Mouse (Mus musculus): ENCODE results near the gene Acadvl. TPM values are rescaled to one million over a fixed set of nuclear protein-coding genes. Genes with fewer than 3 reads are reported as not detected.

Gene Acadvl
- polyA plus RNA-seq, 1 experiment from 2014 or later: 49.5 TPM

GRCm38 (mm10) chr11:70029130-70029801 is 14.1 kb upstream of the Acadvl start:
- 2% methylated on average over 20 of the region's 20 CpGs for WGBS
- Histone ChIP-seq H3K9ac (replicated peaks; ENCODE audit: low read depth, low read length) (peak overlapping the region; percentile 42; the same call in 1 of the 2 replicates), H3K27ac (ENCODE audit: low read depth, low read length) (peak overlapping the region; percentile 96), H3K4me3 (ENCODE audit: low read depth, low read length) (peak overlapping the region; percentile 19), H3K36me3 (ENCODE audit: control insufficient read depth, insufficient read depth, low read length) (peaks cover 23% of the 10 kb centered on the region; the same call in 1 of the 2 replicates), H3K27me3 (ENCODE audit: control insufficient read depth, insufficient read depth, low read length) (no peaks in the 10 kb centered on the region), H3K4me1 (ENCODE audit: control insufficient read depth, insufficient read depth, low read length) (peaks cover 55% of the 10 kb centered on the region), H3K9me3 (ENCODE audit: control insufficient read depth, low read length) (no peaks in the 10 kb centered on the region), H3K4me2 (ENCODE audit: low read depth, low read length) (peak overlapping the region; percentile 52)
- peak; percentile 94 for ATAC-seq (ENCODE audit: low read depth)

GRCm38 (mm10) chr11:70028401-70029129 is 13.4 kb upstream of the Acadvl start:
- H3K9me3 ChIP-seq (ENCODE audit: control insufficient read depth, low read length): no peaks in the 10 kb centered on the region
- H3K9ac ChIP-seq (replicated peaks; ENCODE audit: low read depth, low read length): peak overlapping the region; percentile 42
- peaks cover 59% of the 10 kb centered on the region for H3K4me1 ChIP-seq (ENCODE audit: control insufficient read depth, insufficient read depth, low read length)
- 16% methylated on average over 12 of the region's 12 CpGs for WGBS
- peak overlapping the region; percentile 52 for H3K4me2 ChIP-seq (ENCODE audit: low read depth, low read length)
- peak overlapping the region; percentile 19 for H3K4me3 ChIP-seq (ENCODE audit: low read depth, low read length)
- H3K27ac ChIP-seq (ENCODE audit: low read depth, low read length): peak overlapping the region; percentile 96
- no peaks in the 10 kb centered on the region for H3K27me3 ChIP-seq (ENCODE audit: control insufficient read depth, insufficient read depth, low read length)
- ATAC-seq (ENCODE audit: low read depth): peak; percentile 8
- H3K36me3 ChIP-seq (ENCODE audit: control insufficient read depth, insufficient read depth, low read length): peaks cover 23% of the 10 kb centered on the region; the same call in 1 of the 2 replicates

- H3K4me3 ChIP-seq (ENCODE audit: low read depth, low read length): peak overlapping the region; percentile 19; the same call in 1 of the 2 replicates
- ATAC-seq (ENCODE audit: low read depth): no peak
- 0 out of 2 replicates have a peak overlapping the region, but pooled peaks have one; percentile 28 for H3K9ac ChIP-seq (replicated peaks; ENCODE audit: low read depth, low read length)
- H3K27me3 ChIP-seq (ENCODE audit: control insufficient read depth, insufficient read depth, low read length): no peaks in the 10 kb centered on the region
- peak overlapping the region; percentile 96 for H3K27ac ChIP-seq (ENCODE audit: low read depth, low read length)
- no peaks in the 10 kb centered on the region for H3K9me3 ChIP-seq (ENCODE audit: control insufficient read depth, low read length)
- H3K4me1 ChIP-seq (ENCODE audit: control insufficient read depth, insufficient read depth, low read length): peaks cover 65% of the 10 kb centered on the region
- H3K4me2 ChIP-seq (ENCODE audit: low read depth, low read length): peak overlapping the region; percentile 52; the same call in 1 of the 2 replicates
- 27% methylated on average over 9 of the region's 9 CpGs for WGBS
- H3K36me3 ChIP-seq (ENCODE audit: control insufficient read depth, insufficient read depth, low read length): peaks cover 17% of the 10 kb centered on the region; the same call in 1 of the 2 replicates
These were observed 12.2 kb upstream of the Acadvl start for GRCm38 (mm10) chr11:70027397-70027796.

- WGBS: 4% methylated on average over 19 of the region's 19 CpGs
- 0 out of 2 replicates have a peak overlapping the region, but pooled peaks have one; percentile 28 for H3K9ac ChIP-seq (replicated peaks; ENCODE audit: low read depth, low read length)
- peaks cover 70% of the 10 kb centered on the region for H3K4me1 ChIP-seq (ENCODE audit: control insufficient read depth, insufficient read depth, low read length)
- no peaks in the 10 kb centered on the region for H3K27me3 ChIP-seq (ENCODE audit: control insufficient read depth, insufficient read depth, low read length)
- peak overlapping the region; percentile 52 for H3K4me2 ChIP-seq (ENCODE audit: low read depth, low read length)
- H3K36me3 ChIP-seq (ENCODE audit: control insufficient read depth, insufficient read depth, low read length): peaks cover 11% of the 10 kb centered on the region; the same call in 1 of the 2 replicates
- peak overlapping the region; percentile 96; the same call in 1 of the 2 replicates for H3K27ac ChIP-seq (ENCODE audit: low read depth, low read length)
- ATAC-seq (ENCODE audit: low read depth): no peak
- peak overlapping the region; percentile 19; the same call in 1 of the 2 replicates for H3K4me3 ChIP-seq (ENCODE audit: low read depth, low read length)
- no peaks in the 10 kb centered on the region for H3K9me3 ChIP-seq (ENCODE audit: control insufficient read depth, low read length)
These were observed 11.5 kb upstream of the Acadvl start for GRCm38 (mm10) chr11:70026689-70027088.

GRCm38 (mm10) chr11:70024151-70024514 is 8.9 kb upstream of the Acadvl start:
- no peak for ATAC-seq (ENCODE audit: low read depth)
- Histone ChIP-seq H3K4me3 (ENCODE audit: low read depth, low read length) (peak overlapping the region; percentile 32), H3K27ac (ENCODE audit: low read depth, low read length) (peak overlapping the region; percentile 39; the same call in 1 of the 2 replicates), H3K27me3 (ENCODE audit: control insufficient read depth, insufficient read depth, low read length) (no peaks in the 10 kb centered on the region), H3K4me1 (ENCODE audit: control insufficient read depth, insufficient read depth, low read length) (peaks cover 69% of the 10 kb centered on the region), H3K36me3 (ENCODE audit: control insufficient read depth, insufficient read depth, low read length) (no peaks in the 10 kb centered on the region), H3K9me3 (ENCODE audit: control insufficient read depth, low read length) (no peaks in the 10 kb centered on the region), H3K9ac (replicated peaks; ENCODE audit: low read depth, low read length) (peak overlapping the region; percentile 42), H3K4me2 (ENCODE audit: low read depth, low read length) (peak overlapping the region; percentile 72)
- 15% methylated on average over 6 of the region's 6 CpGs for WGBS

GRCm38 (mm10) chr11:70023481-70024150 is 8.4 kb upstream of the Acadvl start:
- Histone ChIP-seq H3K27me3 (ENCODE audit: control insufficient read depth, insufficient read depth, low read length) (no peaks in the 10 kb centered on the region), H3K9ac (replicated peaks; ENCODE audit: low read depth, low read length) (peak overlapping the region; percentile 42), H3K4me3 (ENCODE audit: low read depth, low read length) (peak overlapping the region; percentile 32), H3K27ac (ENCODE audit: low read depth, low read length) (peak overlapping the region; percentile 74), H3K9me3 (ENCODE audit: control insufficient read depth, low read length) (no peaks in the 10 kb centered on the region), H3K4me2 (ENCODE audit: low read depth, low read length) (peak overlapping the region; percentile 72), H3K4me1 (ENCODE audit: control insufficient read depth, insufficient read depth, low read length) (peaks cover 67% of the 10 kb centered on the region), H3K36me3 (ENCODE audit: control insufficient read depth, insufficient read depth, low read length) (no peaks in the 10 kb centered on the region)
- no peak for ATAC-seq (ENCODE audit: low read depth)
- WGBS: 8% methylated on average over 20 of the region's 29 CpGs

- no peaks in the 10 kb centered on the region for H3K9me3 ChIP-seq (ENCODE audit: control insufficient read depth, low read length)
- peak overlapping the region; percentile 94 for H3K4me2 ChIP-seq (ENCODE audit: low read depth, low read length)
- peak; percentile 69 for ATAC-seq (ENCODE audit: low read depth)
- under 1% methylated on average over 38 of the region's 40 CpGs for WGBS
- peak overlapping the region; percentile 80 for H3K4me3 ChIP-seq (ENCODE audit: low read depth, low read length)
- no peaks in the 10 kb centered on the region for H3K27me3 ChIP-seq (ENCODE audit: control insufficient read depth, insufficient read depth, low read length)
- H3K4me1 ChIP-seq (ENCODE audit: control insufficient read depth, insufficient read depth, low read length): peaks cover 53% of the 10 kb centered on the region
- H3K27ac ChIP-seq (ENCODE audit: low read depth, low read length): peak overlapping the region; percentile 95
- H3K36me3 ChIP-seq (ENCODE audit: control insufficient read depth, insufficient read depth, low read length): no peaks in the 10 kb centered on the region
- H3K9ac ChIP-seq (replicated peaks; ENCODE audit: low read depth, low read length): peak overlapping the region; percentile 44
These were observed 6.3 kb upstream of the Acadvl start for GRCm38 (mm10) chr11:70021264-70022132.

GRCm38 (mm10) chr11:70020731-70021263 is 5.6 kb upstream of the Acadvl start:
- no peaks in the 10 kb centered on the region for H3K36me3 ChIP-seq (ENCODE audit: control insufficient read depth, insufficient read depth, low read length)
- peak overlapping the region; percentile 94 for H3K4me2 ChIP-seq (ENCODE audit: low read depth, low read length)
- peaks cover 46% of the 10 kb centered on the region for H3K4me1 ChIP-seq (ENCODE audit: control insufficient read depth, insufficient read depth, low read length)
- H3K9ac ChIP-seq (replicated peaks; ENCODE audit: low read depth, low read length): peak overlapping the region; percentile 44
- H3K9me3 ChIP-seq (ENCODE audit: control insufficient read depth, low read length): no peaks in the 10 kb centered on the region
- no peaks in the 10 kb centered on the region for H3K27me3 ChIP-seq (ENCODE audit: control insufficient read depth, insufficient read depth, low read length)
- peak overlapping the region; percentile 95 for H3K27ac ChIP-seq (ENCODE audit: low read depth, low read length)
- ATAC-seq (ENCODE audit: low read depth): peak; percentile 78
- H3K4me3 ChIP-seq (ENCODE audit: low read depth, low read length): peak overlapping the region; percentile 80
- WGBS: 0% methylated on average over 8 of the region's 8 CpGs

Measured in neural tube, embryonic 14.5 days (tissue).